Mouse (Mus musculus): ENCODE results near the gene Uncx. TPM values are rescaled to one million over a fixed set of nuclear protein-coding genes. Genes with fewer than 3 reads are reported as not detected.
A peak's percentile ranks its signal among the peaks of the same experiment; 100 is the strongest.

Gene Uncx
- polyA plus RNA-seq, 1 experiment from 2014 or later, result 0.50 TPM

GRCm38 (mm10) chr5:139545221-139545620, 1.9 kb downstream of the Uncx start:
- Histone ChIP-seq H3K27ac (no peak overlapping the region), H3K4me3 (no peak overlapping the region), H3K9me3 (replicated peaks) (no peaks in the 10 kb centered on the region), H3K36me3 (no peaks in the 10 kb centered on the region), H3K4me1 (peaks cover 51% of the 10 kb centered on the region), H3K27me3 (ENCODE audit: low read depth, poor library complexity, severe bottlenecking) (peaks cover 100% of the 10 kb centered on the region)
- no peak for DNase-seq (ENCODE audit: low spot score)
- WGBS, result 1% methylated on average over 7 of the region's 7 CpGs

DNA sequence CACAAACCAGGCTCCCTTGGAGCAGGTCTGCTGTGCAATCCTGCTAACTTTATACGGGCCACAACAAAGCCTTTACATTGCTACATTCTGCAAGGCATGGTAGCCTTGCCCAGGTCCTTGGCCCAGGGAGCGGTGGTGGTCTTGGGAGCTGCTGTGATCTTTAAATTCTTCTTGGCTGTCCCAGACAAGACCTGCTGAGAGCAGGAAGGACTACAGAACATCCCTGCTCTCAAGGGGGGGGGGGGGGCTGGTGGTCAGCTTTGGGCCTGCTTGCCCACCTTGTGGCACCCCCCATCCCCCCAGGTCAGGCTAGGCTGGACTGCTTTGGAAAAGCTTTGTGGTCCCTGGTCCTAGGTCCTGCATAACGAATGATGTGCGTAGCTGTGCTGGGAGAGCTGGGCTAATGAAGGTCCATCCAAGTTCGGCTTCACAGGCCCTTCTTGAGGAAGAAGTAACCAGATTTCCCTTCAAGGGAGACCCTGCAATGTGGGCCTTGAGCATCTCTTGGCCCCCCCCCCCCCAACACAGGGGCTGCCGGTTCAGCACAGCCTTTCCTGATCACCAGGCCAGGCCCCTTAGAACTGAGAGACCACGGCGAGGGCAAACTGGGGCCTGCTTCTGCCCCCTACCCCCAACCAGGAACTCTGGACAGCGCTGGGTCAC, 2.5 kb downstream of the Uncx start:
- Histone ChIP-seq H3K9me3 (replicated peaks) (no peaks in the 10 kb centered on the region), H3K4me1 (peaks cover 45% of the 10 kb centered on the region), H3K27me3 (ENCODE audit: low read depth, poor library complexity, severe bottlenecking) (peaks cover 100% of the 10 kb centered on the region), H3K4me3 (no peak overlapping the region), H3K27ac (no peak overlapping the region), H3K36me3 (no peaks in the 10 kb centered on the region)
- peak; percentile 70 for DNase-seq (ENCODE audit: low spot score)
- 1% methylated on average over 9 of the region's 9 CpGs for WGBS

DNA sequence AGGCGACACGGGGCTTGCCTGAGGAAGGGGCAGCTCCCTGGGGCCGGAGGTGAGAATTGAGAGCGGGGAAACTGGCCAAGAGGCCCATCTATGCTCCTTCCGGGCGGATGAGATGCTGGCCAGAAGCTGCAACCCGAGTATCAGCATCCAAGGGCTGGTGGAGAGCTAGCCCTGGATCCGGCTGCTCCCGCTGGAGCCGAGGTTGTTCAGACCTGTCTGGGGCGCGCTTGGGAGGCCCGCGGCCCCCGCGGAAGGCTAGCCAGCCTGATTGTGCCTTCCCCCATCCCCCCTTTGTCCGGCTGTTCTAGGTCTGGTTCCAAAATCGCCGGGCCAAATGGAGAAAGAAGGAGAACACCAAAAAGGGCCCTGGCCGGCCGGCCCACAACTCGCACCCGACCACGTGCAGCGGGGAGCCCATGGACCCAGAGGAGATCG, 3.1 kb downstream of the Uncx start:
- WGBS, result under 1% methylated on average over 26 of the region's 26 CpGs
- Histone ChIP-seq H3K27me3 (ENCODE audit: low read depth, poor library complexity, severe bottlenecking) (peaks cover 100% of the 10 kb centered on the region), H3K4me1 (peaks cover 45% of the 10 kb centered on the region), H3K4me3 (no peak overlapping the region), H3K36me3 (no peaks in the 10 kb centered on the region), H3K27ac (no peak overlapping the region), H3K9me3 (replicated peaks) (no peaks in the 10 kb centered on the region)
- DNase-seq (ENCODE audit: low spot score), result no peak

DNA sequence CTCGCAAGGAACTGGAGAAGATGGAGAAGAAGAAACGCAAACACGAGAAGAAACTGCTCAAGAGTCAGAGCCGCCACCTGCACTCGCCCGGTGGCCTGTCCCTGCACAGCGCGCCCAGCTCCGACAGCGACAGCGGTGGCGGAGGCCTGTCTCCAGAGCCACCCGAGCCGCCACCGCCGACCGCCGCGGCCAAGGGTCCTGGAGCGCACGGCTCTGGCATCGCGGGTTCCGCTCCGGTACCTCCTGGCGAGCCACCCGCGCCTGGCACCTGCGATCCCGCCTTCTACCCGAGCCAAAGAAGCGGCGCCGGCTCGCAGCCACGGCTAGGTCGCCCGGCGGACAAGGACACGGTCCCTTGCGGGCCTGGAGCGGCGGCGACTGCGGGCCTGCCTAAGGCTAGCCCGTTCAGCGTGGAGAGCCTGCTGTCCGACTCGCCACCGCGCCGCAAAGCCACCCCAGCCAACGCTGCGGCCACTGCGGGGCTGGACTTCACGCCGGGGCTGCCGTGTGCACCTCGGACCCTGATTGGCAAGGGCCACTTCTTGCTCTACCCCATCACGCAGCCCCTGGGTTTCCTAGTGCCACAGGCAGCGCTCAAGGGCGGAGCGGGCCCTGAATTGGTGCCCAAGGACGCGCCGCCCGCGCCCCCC, 3.6 kb downstream of the Uncx start:
- H3K27me3 ChIP-seq (ENCODE audit: low read depth, poor library complexity, severe bottlenecking), result peaks cover 100% of the 10 kb centered on the region
- WGBS, result under 1% methylated on average over 68 of the region's 68 CpGs
- peaks cover 43% of the 10 kb centered on the region for H3K4me1 ChIP-seq
- H3K36me3 ChIP-seq, result no peaks in the 10 kb centered on the region
- H3K9me3 ChIP-seq (replicated peaks), result no peaks in the 10 kb centered on the region
- peak; percentile 79 for DNase-seq (ENCODE audit: low spot score)
- H3K27ac ChIP-seq, result peak overlapping the region; percentile 10; the same call in 1 of the 2 replicates
- peak overlapping the region; percentile 24 for H3K4me3 ChIP-seq

GRCm38 (mm10) chr5:139547421-139547931, 4.2 kb downstream of the Uncx start:
- Histone ChIP-seq H3K27me3 (ENCODE audit: low read depth, poor library complexity, severe bottlenecking) (peaks cover 100% of the 10 kb centered on the region), H3K4me1 (peaks cover 45% of the 10 kb centered on the region), H3K27ac (peak overlapping the region; percentile 10; the same call in 1 of the 2 replicates), H3K9me3 (replicated peaks) (no peaks in the 10 kb centered on the region), H3K36me3 (no peaks in the 10 kb centered on the region), H3K4me3 (peak overlapping the region; percentile 24)
- DNase-seq (ENCODE audit: low spot score), result peak; percentile 71
- whole genome bisulfite sequencing, result under 1% methylated on average over 49 of the region's 49 CpGs

DNA sequence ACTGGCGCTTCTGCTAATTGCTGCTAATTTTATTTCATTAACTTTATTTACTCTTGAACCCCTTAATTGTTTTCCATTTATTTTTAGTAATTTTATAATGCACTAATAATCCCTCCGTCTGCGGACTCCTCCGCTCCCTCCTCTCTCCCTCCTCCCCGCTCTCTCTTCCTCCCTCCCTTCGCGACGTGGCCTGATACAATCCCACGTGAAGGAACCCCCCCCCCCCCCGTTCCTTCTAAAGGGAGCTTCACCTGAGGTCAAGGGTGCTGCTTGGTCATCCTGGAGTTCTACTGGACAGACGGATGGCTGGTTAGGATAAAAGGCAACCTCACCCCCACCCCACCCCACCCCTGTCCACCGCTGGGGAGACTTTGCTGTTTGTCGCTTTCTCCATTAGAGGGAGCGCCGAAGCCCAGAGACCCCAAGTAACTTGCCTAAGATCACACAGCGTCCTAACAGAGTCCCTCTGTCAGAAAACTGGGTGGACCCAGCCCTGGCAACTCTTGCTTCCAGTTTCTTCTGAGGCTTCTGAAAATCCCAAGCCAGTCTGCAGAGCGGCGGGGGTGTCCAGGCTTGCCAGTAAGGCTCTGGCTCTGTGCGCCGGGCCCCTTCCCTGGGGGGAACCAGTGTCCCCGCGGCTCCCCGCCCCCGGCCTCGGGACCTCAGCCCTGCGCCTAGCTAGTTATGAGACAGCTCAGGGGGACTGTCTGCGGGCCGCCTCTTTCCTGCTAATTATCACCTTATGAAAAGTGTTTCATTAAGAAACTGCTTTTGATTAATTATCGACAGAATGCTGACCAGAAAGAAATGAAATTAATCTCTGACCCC, 10.4 kb downstream of the Uncx start:
- H3K27ac ChIP-seq, result no peak overlapping the region
- H3K4me3 ChIP-seq, result no peak overlapping the region
- 2% methylated on average over 29 of the region's 29 CpGs for WGBS
- H3K27me3 ChIP-seq (ENCODE audit: low read depth, poor library complexity, severe bottlenecking), result peaks cover 100% of the 10 kb centered on the region
- no peak for DNase-seq (ENCODE audit: low spot score)
- H3K9me3 ChIP-seq (replicated peaks), result no peaks in the 10 kb centered on the region
- H3K36me3 ChIP-seq, result no peaks in the 10 kb centered on the region
- H3K4me1 ChIP-seq, result peaks cover 52% of the 10 kb centered on the region

- Histone ChIP-seq H3K27ac (no peak overlapping the region), H3K4me1 (peaks cover 59% of the 10 kb centered on the region), H3K36me3 (no peaks in the 10 kb centered on the region), H3K9me3 (replicated peaks) (no peaks in the 10 kb centered on the region), H3K4me3 (peak overlapping the region; percentile 9; the same call in 1 of the 2 replicates), H3K27me3 (ENCODE audit: low read depth, poor library complexity, severe bottlenecking) (peaks cover 100% of the 10 kb centered on the region)
- peak; percentile 56 for DNase-seq (ENCODE audit: low spot score)
- WGBS, result 2% methylated on average over 28 of the region's 28 CpGs
Measured at GRCm38 (mm10) chr5:139554478-139555335, 11.4 kb downstream of the Uncx start.

DNA sequence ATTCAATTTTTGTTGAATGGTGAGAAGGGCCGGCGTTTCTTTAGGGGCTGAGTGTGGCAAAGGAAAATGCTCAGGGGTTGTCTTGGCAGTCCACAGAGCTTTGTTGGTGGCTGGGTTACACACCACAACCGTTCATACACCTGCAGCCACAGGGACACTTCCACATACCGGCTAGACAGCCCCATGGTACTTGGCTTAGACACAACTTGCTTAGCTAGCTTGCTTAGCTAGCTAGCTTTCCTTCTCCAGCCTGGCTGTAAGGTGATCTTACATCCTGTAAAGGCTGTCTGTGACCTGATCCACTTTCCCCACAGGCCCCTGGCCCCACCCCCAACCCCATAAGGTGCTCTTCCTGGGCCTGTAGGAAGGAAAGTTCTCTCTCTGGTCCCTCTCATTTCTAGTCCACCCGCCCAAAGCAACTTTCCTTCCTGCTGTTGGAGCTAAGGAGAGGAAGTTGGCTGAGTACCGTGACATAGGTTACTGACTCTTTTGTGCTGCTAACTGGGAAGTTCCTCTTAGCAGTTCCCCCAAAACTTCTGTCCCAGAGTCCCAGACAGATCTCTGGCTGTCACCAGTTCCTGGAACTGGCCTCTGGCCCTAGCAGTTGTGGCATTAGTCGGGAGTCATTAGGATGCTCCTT, 12.3 kb downstream of the Uncx start:
- WGBS, result 3% methylated on average over 7 of the region's 7 CpGs
- DNase-seq (ENCODE audit: low spot score), result peak; percentile 52
- Histone ChIP-seq H3K36me3 (no peaks in the 10 kb centered on the region), H3K9me3 (replicated peaks) (no peaks in the 10 kb centered on the region), H3K27ac (no peak overlapping the region), H3K4me1 (peaks cover 59% of the 10 kb centered on the region), H3K27me3 (ENCODE audit: low read depth, poor library complexity, severe bottlenecking) (peaks cover 100% of the 10 kb centered on the region), H3K4me3 (no peak overlapping the region)

GRCm38 (mm10) chr5:139556116-139556678, 12.9 kb downstream of the Uncx start:
- Histone ChIP-seq H3K36me3 (no peaks in the 10 kb centered on the region), H3K4me3 (no peak overlapping the region), H3K4me1 (peaks cover 58% of the 10 kb centered on the region), H3K27ac (no peak overlapping the region), H3K9me3 (replicated peaks) (no peaks in the 10 kb centered on the region), H3K27me3 (ENCODE audit: low read depth, poor library complexity, severe bottlenecking) (peaks cover 100% of the 10 kb centered on the region)
- DNase-seq (ENCODE audit: low spot score), result no peak
- 2% methylated on average over 6 of the region's 6 CpGs for WGBS

GRCm38 (mm10) chr5:139557079-139557478, 13.8 kb downstream of the Uncx start:
- H3K27ac ChIP-seq, result no peak overlapping the region
- H3K4me1 ChIP-seq, result peaks cover 53% of the 10 kb centered on the region
- WGBS, result 2% methylated on average over 10 of the region's 10 CpGs
- H3K27me3 ChIP-seq (ENCODE audit: low read depth, poor library complexity, severe bottlenecking), result peaks cover 100% of the 10 kb centered on the region
- peak; percentile 47 for DNase-seq (ENCODE audit: low spot score)
- H3K36me3 ChIP-seq, result no peaks in the 10 kb centered on the region
- no peaks in the 10 kb centered on the region for H3K9me3 ChIP-seq (replicated peaks)
- H3K4me3 ChIP-seq, result no peak overlapping the region

DNA sequence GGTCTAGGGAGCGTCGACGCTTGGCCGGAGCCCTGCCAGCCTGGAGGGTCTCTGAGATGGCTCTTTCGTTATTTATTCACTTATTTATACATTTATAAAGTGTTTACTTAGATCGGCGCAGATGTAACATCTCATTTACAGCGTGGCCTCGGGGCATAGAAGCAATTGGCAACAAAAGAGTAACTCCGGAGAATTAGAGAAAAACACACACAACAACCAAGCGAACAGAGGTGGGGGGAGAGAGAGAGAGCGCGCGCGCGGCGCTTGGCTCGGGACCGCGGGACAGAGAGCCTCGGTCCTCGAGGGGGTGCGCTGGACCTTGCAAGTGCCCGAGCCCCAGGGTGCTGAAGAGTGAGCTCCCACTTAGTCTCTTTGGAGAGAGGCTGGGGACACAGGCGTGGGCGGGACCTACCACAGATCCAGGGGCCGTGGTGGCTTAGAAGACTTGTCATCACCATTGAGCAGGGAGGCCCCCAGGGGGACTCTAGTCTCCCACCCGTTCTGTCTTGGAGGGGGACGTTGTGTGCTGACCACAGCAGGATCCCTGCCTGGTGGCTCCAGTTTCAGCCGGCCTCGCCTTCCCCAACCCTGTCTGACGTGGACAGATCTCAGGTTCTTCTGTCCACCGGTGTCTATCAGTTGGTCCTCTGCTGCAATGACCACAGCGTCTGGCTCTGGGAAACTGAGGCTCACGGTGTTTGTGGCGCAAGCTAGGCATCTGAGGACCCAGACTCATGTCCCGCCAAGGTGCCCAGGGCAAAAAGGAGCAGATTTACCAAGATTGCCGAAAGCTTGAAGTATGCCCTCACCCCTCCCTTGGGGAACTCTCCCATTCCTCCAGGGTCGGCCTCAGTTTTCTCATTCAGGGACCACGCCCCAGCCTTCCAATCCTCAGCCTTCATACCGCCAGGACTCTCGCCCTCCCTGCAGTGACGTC, 14.5 kb downstream of the Uncx start:
- 2% methylated on average over 43 of the region's 43 CpGs for WGBS
- Histone ChIP-seq H3K27me3 (ENCODE audit: low read depth, poor library complexity, severe bottlenecking) (peaks cover 99% of the 10 kb centered on the region), H3K4me1 (peaks cover 50% of the 10 kb centered on the region), H3K4me3 (peak overlapping the region; percentile 37), H3K27ac (no peak overlapping the region), H3K9me3 (replicated peaks) (no peaks in the 10 kb centered on the region), H3K36me3 (no peaks in the 10 kb centered on the region)
- peak; percentile 63 for DNase-seq (ENCODE audit: low spot score)

Data from limb, embryonic 10.5 days (tissue).